Mouse (Mus musculus) forebrain, embryonic 10.5 days (tissue): ENCODE measurements around the gene Ndufb8. TPM values are rescaled to one million over a fixed set of nuclear protein-coding genes. Genes with fewer than 3 reads are reported as not detected.

Experiments used
- DNase-seq: peaks from one replicate; pipeline ENCODE4 v3.0.0-alpha.2; 2017; ENCODE audit warnings: low spot score; ENCODE audit errors: extremely low spot score
- H3K27ac ChIP-seq: fragments of 300-500 bp; sonication (generic); 2 replicates; pipeline ENCODE4 v1.5.1; 2016; ENCODE audit warnings: mild to moderate bottlenecking
- H3K27me3 ChIP-seq: fragments of 300-500 bp; sonication (generic); 2 replicates; pipeline ENCODE4 v1.6.1; 2016; ENCODE audit warnings: mild to moderate bottlenecking; ENCODE audit not compliant: poor library complexity, severe bottlenecking
- H3K36me3 ChIP-seq: fragments of 300-500 bp; sonication (generic); replicated peaks from 2 replicates; pipeline ENCODE4 v1.6.1; 2016; ENCODE audit warnings: mild to moderate bottlenecking, moderate library complexity
- H3K4me1 ChIP-seq: fragments of 300-500 bp; sonication (generic); 2 replicates; pipeline ENCODE4 v1.6.1; 2016
- H3K4me3 ChIP-seq: fragments of 300-500 bp; sonication (generic); 2 replicates; pipeline ENCODE4 v1.5.1; 2016; ENCODE audit warnings: mild to moderate bottlenecking, moderate library complexity
- H3K9me3 ChIP-seq: fragments of 300-500 bp; sonication (generic); 2 replicates; pipeline ENCODE4 v1.6.1; 2016; ENCODE audit warnings: mild to moderate bottlenecking, moderate library complexity
- WGBS: fragments of 180-500 bp; shearing (Covaris S2); methylation state at CpG from one replicate; pipeline ENCODE4 v1.1.7; 2016; 5-methylcytosine and 5-hydroxymethylcytosine counted together
- polyA plus RNA-seq: library from polyadenylated mRNA; unstranded; fragments of >200 nt; fragmentation: Nextera tagmentation; extraction: Ambion mirVana; gene quantifications from 2 replicates; pipeline ENCODE4 v1.2.1, GENCODE M21; 2016

The Ndufb8 gene
- polyA plus RNA-seq, 1 experiment from 2014 or later = 612 TPM

- Histone ChIP-seq H3K27ac (no peak overlapping the region), H3K27me3 (peaks cover 100% of the 10 kb centered on the region), H3K9me3 (no peaks in the 10 kb centered on the region), H3K36me3 (peaks cover 22% of the 10 kb centered on the region), H3K4me3 (peak overlapping the region; percentile 53; the same call in 1 of the 2 replicates), H3K4me1 (peaks cover 78% of the 10 kb centered on the region)
- DNase-seq = no peak
- 43% methylated on average over 5 of the region's 5 CpGs for WGBS
These were observed 55.0 kb downstream of the Ndufb8 start for GRCm38 (mm10) chr19:44500240-44500639.

GRCm38 (mm10) chr19:44498936-44499335 lies 56.3 kb downstream of the Ndufb8 start:
- peak overlapping the region; percentile 73 for H3K27ac ChIP-seq
- no peaks in the 10 kb centered on the region for H3K9me3 ChIP-seq
- 63% methylated on average over 6 of the region's 6 CpGs for WGBS
- H3K4me3 ChIP-seq = peak overlapping the region; percentile 53
- peaks cover 85% of the 10 kb centered on the region for H3K4me1 ChIP-seq
- peaks cover 20% of the 10 kb centered on the region for H3K36me3 ChIP-seq
- no peak for DNase-seq
- peaks cover 100% of the 10 kb centered on the region for H3K27me3 ChIP-seq

Other genes with a start within 250 kb of the Ndufb8 start
- gene Scd4, start 222.3 kb downstream of the Ndufb8 start, polyA plus RNA-seq = 0.06 TPM in 1 of 2 replicates, not detected in the other
- 21.8 and 23.4 TPM in 2 replicates for gene Scd1, start 147.6 kb downstream of the Ndufb8 start, polyA plus RNA-seq
- gene Wnt8b, start 62.0 kb downstream of the Ndufb8 start, polyA plus RNA-seq = 51.3 and 61.0 TPM in 2 replicates
- 0.88 and 1.7 TPM in 2 replicates for gene Sec31b, start 9.6 kb downstream of the Ndufb8 start, polyA plus RNA-seq
- not detected in 2 replicates for gene Gm20538, start 2.6 kb downstream of the Ndufb8 start, polyA plus RNA-seq
- 48.6 and 51.6 TPM in 2 replicates for gene Hif1an, start 7.4 kb upstream of the Ndufb8 start, polyA plus RNA-seq
- 0.56 and 0.81 TPM in 2 replicates for gene Pax2, start 200.6 kb upstream of the Ndufb8 start, polyA plus RNA-seq